Mouse (Mus musculus) liver, embryonic 11.5 days (tissue): Measurements from ENCODE around the gene Thoc3. TPM values are rescaled to one million over a fixed set of nuclear protein-coding genes. Genes with fewer than 3 reads are reported as not detected.
A peak's percentile ranks its signal among the peaks of the same experiment; 100 is the strongest.

Source experiments
- ATAC-seq: fragments of 200-750 bp; cut with Nextera tagmentation; replicated peaks from 2 replicates; pipeline ENCODE4 v1.8.0; 2017; ENCODE audit warnings: moderate number of reproducible peaks, mild to moderate bottlenecking, moderate TSS enrichment, moderate library complexity; ENCODE audit not compliant: low FRiP score
- DNase-seq: peaks from one replicate; pipeline ENCODE4 v3.0.0-alpha.2; 2017; ENCODE audit warnings: low spot score
- H3K27ac ChIP-seq: fragments of 300-500 bp; sonication (generic); 2 replicates; pipeline ENCODE4 v1.5.1; 2014; ENCODE audit warnings: mild to moderate bottlenecking, low read depth, low read length, control low read depth
- H3K27me3 ChIP-seq: fragments of 300-500 bp; sonication (generic); replicated peaks from 2 replicates; pipeline ENCODE4 v1.6.1; 2014; ENCODE audit warnings: low read length, mixed read lengths; ENCODE audit not compliant: control insufficient read depth, insufficient read depth
- H3K36me3 ChIP-seq: fragments of 300-500 bp; sonication (generic); 2 replicates; pipeline ENCODE4 v1.6.1; 2014; ENCODE audit warnings: mild to moderate bottlenecking, low read length, moderate library complexity, mixed read lengths; ENCODE audit not compliant: control insufficient read depth, insufficient read depth
- H3K4me1 ChIP-seq: fragments of 300-500 bp; sonication (generic); replicated peaks from 2 replicates; pipeline ENCODE4 v1.6.1; 2014; ENCODE audit warnings: low read length, mixed read lengths; ENCODE audit not compliant: control insufficient read depth, insufficient read depth
- H3K4me2 ChIP-seq: fragments of 300-500 bp; sonication (generic); 2 replicates; pipeline ENCODE4 v1.6.1; 2014; ENCODE audit warnings: mild to moderate bottlenecking, control low read depth, moderate library complexity
- H3K4me3 ChIP-seq: fragments of 300-500 bp; sonication (generic); 2 replicates; pipeline ENCODE4 v1.5.1; 2014; ENCODE audit warnings: low read depth, low read length, control low read depth
- H3K9ac ChIP-seq: fragments of 300-500 bp; sonication (generic); 2 replicates; pipeline ENCODE4 v1.6.1; 2014; ENCODE audit warnings: low read depth, low read length, control low read depth
- H3K9me3 ChIP-seq: fragments of 300-500 bp; sonication (generic); 2 replicates; pipeline ENCODE4 v1.6.1; 2016; ENCODE audit warnings: low read length, inconsistent platforms, mixed read lengths; ENCODE audit not compliant: control insufficient read depth
- WGBS: fragments of 180-500 bp; shearing (Covaris S2); extraction: QIAGEN DNeasy Blood & Tissue Kit; methylation state at CpG from one replicate; pipeline ENCODE4 v1.1.7; 2014; 5-methylcytosine and 5-hydroxymethylcytosine counted together
- polyA plus RNA-seq: library from polyadenylated mRNA; unstranded; fragments of >200 nt; fragmentation: Nextera tagmentation; extraction: Ambion mirVana; gene quantifications from 2 replicates; pipeline ENCODE4 v1.2.1, GENCODE M21; 2014

Thoc3 gene
- polyA plus RNA-seq, 1 experiment from 2014 or later = 121 TPM

- DNase-seq = no peak
- WGBS = 76% methylated on average over 4 of the region's 4 CpGs
- H3K27ac ChIP-seq = no peak overlapping the region
- no peaks in the 10 kb centered on the region for H3K4me1 ChIP-seq
- ATAC-seq = no peak
- H3K4me3 ChIP-seq = no peak overlapping the region
- H3K4me2 ChIP-seq = no peak overlapping the region
- H3K27me3 ChIP-seq = no peaks in the 10 kb centered on the region
- peaks cover 2% of the 10 kb centered on the region for H3K9me3 ChIP-seq
- no peak overlapping the region for H3K9ac ChIP-seq
- peaks cover 49% of the 10 kb centered on the region for H3K36me3 ChIP-seq
Observed at GRCm38 (mm10) chr13:54459282-54459681, 9.4 kb downstream of the Thoc3 start.

GRCm38 (mm10) chr13:54457062-54457461 is 11.6 kb downstream of the Thoc3 start:
- Histone ChIP-seq H3K27me3 (no peaks in the 10 kb centered on the region), H3K4me1 (no peaks in the 10 kb centered on the region), H3K9ac (no peak overlapping the region), H3K36me3 (peaks cover 36% of the 10 kb centered on the region), H3K9me3 (no peaks in the 10 kb centered on the region), H3K27ac (no peak overlapping the region), H3K4me2 (no peak overlapping the region), H3K4me3 (no peak overlapping the region)
- no peak; the same call in 1 of the 2 replicates for ATAC-seq
- DNase-seq = no peak
- 75% methylated on average over 2 of the region's 2 CpGs for WGBS

DNA sequence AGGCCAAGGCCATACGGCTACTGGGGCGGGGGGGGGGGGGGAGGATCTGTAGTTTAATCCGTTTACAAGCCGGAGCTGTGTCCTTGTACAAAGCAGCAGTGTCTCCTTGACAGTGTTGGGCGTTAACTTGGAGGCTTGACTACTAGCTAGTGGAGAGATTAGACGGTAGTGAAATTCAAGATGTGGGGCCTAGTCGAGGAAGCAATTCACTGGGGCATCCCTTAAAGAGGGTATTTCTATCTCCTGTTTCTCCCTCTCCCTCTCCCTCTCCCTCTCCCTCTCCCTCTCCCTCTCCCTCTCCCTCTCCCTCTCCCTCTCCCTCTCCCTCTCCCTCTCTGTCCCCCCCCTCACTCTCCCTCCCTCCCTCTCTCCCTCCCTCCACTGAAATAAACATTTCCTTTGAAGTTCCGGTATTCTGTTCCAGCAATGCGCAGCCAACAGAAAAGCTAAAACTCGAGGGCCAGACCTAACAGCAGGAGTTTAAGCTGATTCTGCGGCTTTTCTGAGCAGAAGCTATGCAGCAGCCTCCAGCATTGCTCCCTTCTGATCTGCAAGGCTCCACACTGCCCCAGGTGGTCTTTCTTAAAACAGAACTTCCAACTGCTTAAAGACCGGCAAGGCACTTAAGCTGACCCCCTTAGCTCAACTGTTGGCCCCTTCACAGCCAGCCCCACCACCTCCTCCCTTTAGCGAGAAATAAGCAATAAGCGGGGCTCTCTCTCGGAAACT is 21.0 kb downstream of the Thoc3 start:
- 5% methylated on average over 15 of the region's 15 CpGs for WGBS
- H3K9ac ChIP-seq = no peak overlapping the region
- ATAC-seq (no peak), DNase-seq (no peak)
- H3K9me3 ChIP-seq = no peaks in the 10 kb centered on the region
- 0 out of 2 replicates have a peak, but pooled peaks cover 2% of the 10 kb centered on the region for H3K27me3 ChIP-seq
- H3K27ac ChIP-seq = no peak overlapping the region
- H3K4me3 ChIP-seq = no peak overlapping the region
- peak overlapping the region; percentile 48 for H3K4me2 ChIP-seq
- H3K4me1 ChIP-seq = no peaks in the 10 kb centered on the region
- no peaks in the 10 kb centered on the region for H3K36me3 ChIP-seq

DNA sequence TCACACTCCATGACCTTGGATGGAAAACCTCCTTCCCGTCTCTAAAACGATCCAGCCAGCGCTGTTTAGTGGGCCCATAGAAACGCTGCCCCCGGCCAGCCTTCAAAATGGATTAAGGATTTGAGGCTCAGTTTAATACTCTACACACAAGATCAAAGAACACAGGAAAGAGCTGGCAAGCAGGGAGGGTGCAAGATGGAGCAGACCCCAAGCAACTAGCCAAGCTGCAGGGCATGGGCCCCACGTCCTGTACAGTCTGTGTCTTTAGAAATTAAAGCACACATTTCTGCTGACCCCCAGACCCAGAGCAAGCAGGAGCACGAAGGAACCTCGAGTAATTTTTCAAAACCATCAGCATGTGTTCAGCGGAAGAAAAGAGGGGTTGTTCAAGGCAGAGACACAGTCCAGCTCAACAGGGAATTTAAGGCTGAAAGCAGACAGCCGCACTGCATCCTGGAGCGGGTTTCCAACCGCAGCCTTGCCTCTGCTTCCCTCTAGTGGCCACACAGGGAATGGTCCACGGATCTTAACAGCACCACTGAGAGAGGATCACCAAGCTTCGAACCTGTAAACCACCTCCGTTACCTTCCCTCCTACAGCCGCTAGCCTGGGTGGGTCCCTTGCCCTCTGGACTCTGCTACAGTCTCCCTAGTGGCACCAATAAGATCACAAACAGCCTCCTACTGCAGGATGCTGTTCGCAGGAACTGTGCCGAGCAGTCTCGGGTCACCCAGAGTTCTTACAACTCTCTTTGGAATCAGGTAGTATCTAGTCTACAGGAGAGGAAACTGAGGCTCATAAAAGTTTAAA is 21.8 kb downstream of the Thoc3 start:
- Histone ChIP-seq H3K9me3 (no peaks in the 10 kb centered on the region), H3K4me2 (peak overlapping the region; percentile 48), H3K9ac (no peak overlapping the region), H3K4me1 (no peaks in the 10 kb centered on the region), H3K27ac (no peak overlapping the region), H3K4me3 (no peak overlapping the region), H3K27me3 (0 out of 2 replicates have a peak, but pooled peaks cover 2% of the 10 kb centered on the region), H3K36me3 (no peaks in the 10 kb centered on the region)
- DNase-seq = peak; percentile 76
- WGBS = 32% methylated on average over 19 of the region's 19 CpGs
- ATAC-seq = peak; percentile 60

- H3K4me3 ChIP-seq = no peak overlapping the region
- no peak for ATAC-seq
- 78% methylated on average over 3 of the region's 3 CpGs for WGBS
- H3K9me3 ChIP-seq = no peaks in the 10 kb centered on the region
- H3K4me2 ChIP-seq = no peak overlapping the region
- DNase-seq = no peak
- H3K9ac ChIP-seq = no peak overlapping the region
- no peaks in the 10 kb centered on the region for H3K36me3 ChIP-seq
- peaks cover 7% of the 10 kb centered on the region for H3K4me1 ChIP-seq
- H3K27ac ChIP-seq = no peak overlapping the region
- no peaks in the 10 kb centered on the region for H3K27me3 ChIP-seq
Observed at GRCm38 (mm10) chr13:54443693-54444092, 25.0 kb downstream of the Thoc3 start.

DNA sequence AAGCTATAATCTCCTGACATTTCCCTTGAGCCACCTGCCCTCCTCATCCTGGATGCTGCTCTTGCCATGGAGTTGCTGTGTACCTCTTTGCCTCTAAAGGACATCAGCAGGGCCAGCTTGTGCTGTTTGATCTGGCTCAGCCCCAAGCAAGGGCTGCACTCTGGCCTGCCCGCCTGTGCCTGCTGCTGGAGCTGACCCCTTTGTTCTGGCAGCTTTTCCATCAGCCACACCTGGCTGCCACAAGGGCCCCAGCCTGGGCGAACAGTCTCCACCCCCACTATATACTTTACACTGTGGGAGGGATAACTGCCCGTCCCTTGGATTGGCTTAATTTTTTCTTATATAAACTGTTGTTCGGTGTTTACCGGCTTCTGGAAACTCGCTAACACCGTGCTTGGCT is 28.7 kb downstream of the Thoc3 start:
- Histone ChIP-seq H3K27ac (no peak overlapping the region), H3K9ac (no peak overlapping the region), H3K9me3 (no peaks in the 10 kb centered on the region), H3K4me3 (no peak overlapping the region), H3K36me3 (no peaks in the 10 kb centered on the region), H3K4me1 (peaks cover 7% of the 10 kb centered on the region), H3K27me3 (no peaks in the 10 kb centered on the region), H3K4me2 (no peak overlapping the region)
- no peak for ATAC-seq
- WGBS = 64% methylated on average over 7 of the region's 7 CpGs
- no peak for DNase-seq

- Histone ChIP-seq H3K27ac (no peak overlapping the region), H3K4me1 (peaks cover 7% of the 10 kb centered on the region), H3K4me2 (no peak overlapping the region), H3K4me3 (no peak overlapping the region), H3K9me3 (no peaks in the 10 kb centered on the region), H3K36me3 (no peaks in the 10 kb centered on the region), H3K27me3 (no peaks in the 10 kb centered on the region), H3K9ac (no peak overlapping the region)
- WGBS = 63% methylated on average over 3 of the region's 3 CpGs
- DNase-seq (no peak), ATAC-seq (no peak)
Observed at GRCm38 (mm10) chr13:54438814-54439213, 29.8 kb downstream of the Thoc3 start.

DNA sequence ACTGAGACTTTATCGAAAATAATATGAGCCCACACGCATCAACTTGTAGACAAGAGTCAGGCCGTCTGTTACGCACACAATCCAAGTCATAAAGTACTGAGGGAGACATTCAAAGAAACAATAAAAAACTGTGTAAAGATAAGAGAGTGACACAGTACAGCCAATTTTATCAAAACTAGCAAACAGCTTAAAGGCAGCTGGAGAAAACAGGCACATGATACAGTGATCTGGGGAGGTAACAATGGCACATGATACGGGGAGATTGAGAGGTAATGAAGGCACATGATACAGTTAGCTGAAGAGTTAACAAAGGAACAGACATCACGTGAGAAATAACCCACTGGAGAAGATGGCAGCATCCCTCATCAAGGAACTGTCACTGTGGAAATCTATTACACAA is 31.6 kb downstream of the Thoc3 start:
- H3K9me3 ChIP-seq = no peaks in the 10 kb centered on the region
- H3K4me2 ChIP-seq = no peak overlapping the region
- DNase-seq (no peak), ATAC-seq (no peak)
- no peak overlapping the region for H3K9ac ChIP-seq
- H3K4me1 ChIP-seq = peaks cover 7% of the 10 kb centered on the region
- 78% methylated on average over 6 of the region's 6 CpGs for WGBS
- no peaks in the 10 kb centered on the region for H3K36me3 ChIP-seq
- no peak overlapping the region for H3K27ac ChIP-seq
- H3K27me3 ChIP-seq = no peaks in the 10 kb centered on the region
- H3K4me3 ChIP-seq = no peak overlapping the region
